Mouse (Mus musculus) heart, embryonic 14.5 days (tissue): ENCODE results near the gene Prss54. TPM values are rescaled to one million over a fixed set of nuclear protein-coding genes. Genes with fewer than 3 reads are reported as not detected.

Experiments used
- ATAC-seq: fragments of 200-750 bp; cut with Nextera tagmentation; 2 replicates; pipeline ENCODE4 v1.8.0; 2017; ENCODE audit warnings: low read depth, moderate TSS enrichment; ENCODE audit not compliant: insufficient number of reproducible peaks, insufficient read depth, low FRiP score
- H3K27ac ChIP-seq, 2 experiments: fragments of 200-500 bp in 1 of 2; fragments of 300-500 bp in 1 of 2; sonication (generic) in 1 of 2; replicated peaks in 1 of 2; 2 replicates each; pipeline ENCODE4 v1.5.1; 2012 to 2014; ENCODE audit warnings: low read depth in 2 of 2, low read length in 2 of 2, control low read depth in 1 of 2, mild to moderate bottlenecking in 1 of 2, mixed read lengths in 1 of 2; ENCODE audit not compliant: control insufficient read depth in 1 of 2, insufficient read depth in 1 of 2
- H3K27me3 ChIP-seq: fragments of 300-500 bp; sonication (generic); 2 replicates; pipeline ENCODE4 v1.6.1; 2014; ENCODE audit warnings: mild to moderate bottlenecking, low read length, control low read depth; ENCODE audit not compliant: control insufficient read depth, insufficient read depth
- H3K36me3 ChIP-seq: fragments of 300-500 bp; sonication (generic); 2 replicates; pipeline ENCODE4 v1.6.1; 2014; ENCODE audit warnings: mild to moderate bottlenecking, control low read depth, low read length, mixed read lengths; ENCODE audit not compliant: control insufficient read depth, insufficient read depth
- H3K4me1 ChIP-seq, 2 experiments: fragments of 200-500 bp in 1 of 2; fragments of 300-500 bp in 1 of 2; sonication (generic) in 1 of 2; 2 replicates each; pipeline ENCODE4 v1.6.1; 2012 to 2014; ENCODE audit warnings: low read length in 2 of 2, control low read depth in 1 of 2, mixed read lengths in 1 of 2; ENCODE audit not compliant: control insufficient read depth in 2 of 2, insufficient read depth in 2 of 2
- H3K4me2 ChIP-seq: fragments of 300-500 bp; sonication (generic); 2 replicates; pipeline ENCODE4 v1.6.1; 2014; ENCODE audit warnings: mild to moderate bottlenecking, low read length
- H3K4me3 ChIP-seq, 2 experiments: fragments of 200-500 bp in 1 of 2; fragments of 300-500 bp in 1 of 2; sonication (generic) in 1 of 2; 2 replicates each; pipeline ENCODE4 v1.5.1; 2012 to 2014; ENCODE audit warnings: low read length in 2 of 2, mild to moderate bottlenecking in 2 of 2, control low read depth in 1 of 2, low read depth in 1 of 2, moderate library complexity in 1 of 2; ENCODE audit not compliant: control insufficient read depth in 1 of 2, insufficient read depth in 1 of 2
- H3K9ac ChIP-seq: fragments of 300-500 bp; sonication (generic); 2 replicates; pipeline ENCODE4 v1.6.1; 2014; ENCODE audit warnings: mild to moderate bottlenecking, low read length
- H3K9me3 ChIP-seq: fragments of 300-500 bp; sonication (generic); 2 replicates; pipeline ENCODE4 v1.6.1; 2016; ENCODE audit warnings: low read length, control low read depth; ENCODE audit not compliant: control insufficient read depth
- WGBS: fragments of 180-500 bp; shearing (Covaris S2); extraction: QIAGEN DNeasy Blood & Tissue Kit; methylation state at CpG from one replicate; pipeline ENCODE4 v1.1.7; 2014; 5-methylcytosine and 5-hydroxymethylcytosine counted together
- polyA plus RNA-seq: library from polyadenylated mRNA; unstranded; fragments of >200 nt; fragmentation: Nextera tagmentation; extraction: Ambion mirVana; gene quantifications from 2 replicates; pipeline ENCODE4 v1.2.1, GENCODE M21; 2014

The Prss54 gene
- polyA plus RNA-seq, 1 experiment from 2014 or later = not detected

GRCm38 (mm10) chr8:95551577-95551976, 24.6 kb downstream of the Prss54 start:
- H3K27ac ChIP-seq = no peak overlapping the region
- peaks cover 0 to 2% of the 10 kb centered on the region in 2 experiments; a peak in 2 of 4 replicates for H3K4me1 ChIP-seq
- H3K36me3 ChIP-seq = no peaks in the 10 kb centered on the region
- H3K4me2 ChIP-seq = no peak overlapping the region
- no peaks in the 10 kb centered on the region for H3K9me3 ChIP-seq
- no peak overlapping the region for H3K9ac ChIP-seq
- ATAC-seq = no peak
- 73% methylated on average over 4 of the region's 4 CpGs for WGBS
- H3K4me3 ChIP-seq = no peak overlapping the region
- no peaks in the 10 kb centered on the region for H3K27me3 ChIP-seq

DNA sequence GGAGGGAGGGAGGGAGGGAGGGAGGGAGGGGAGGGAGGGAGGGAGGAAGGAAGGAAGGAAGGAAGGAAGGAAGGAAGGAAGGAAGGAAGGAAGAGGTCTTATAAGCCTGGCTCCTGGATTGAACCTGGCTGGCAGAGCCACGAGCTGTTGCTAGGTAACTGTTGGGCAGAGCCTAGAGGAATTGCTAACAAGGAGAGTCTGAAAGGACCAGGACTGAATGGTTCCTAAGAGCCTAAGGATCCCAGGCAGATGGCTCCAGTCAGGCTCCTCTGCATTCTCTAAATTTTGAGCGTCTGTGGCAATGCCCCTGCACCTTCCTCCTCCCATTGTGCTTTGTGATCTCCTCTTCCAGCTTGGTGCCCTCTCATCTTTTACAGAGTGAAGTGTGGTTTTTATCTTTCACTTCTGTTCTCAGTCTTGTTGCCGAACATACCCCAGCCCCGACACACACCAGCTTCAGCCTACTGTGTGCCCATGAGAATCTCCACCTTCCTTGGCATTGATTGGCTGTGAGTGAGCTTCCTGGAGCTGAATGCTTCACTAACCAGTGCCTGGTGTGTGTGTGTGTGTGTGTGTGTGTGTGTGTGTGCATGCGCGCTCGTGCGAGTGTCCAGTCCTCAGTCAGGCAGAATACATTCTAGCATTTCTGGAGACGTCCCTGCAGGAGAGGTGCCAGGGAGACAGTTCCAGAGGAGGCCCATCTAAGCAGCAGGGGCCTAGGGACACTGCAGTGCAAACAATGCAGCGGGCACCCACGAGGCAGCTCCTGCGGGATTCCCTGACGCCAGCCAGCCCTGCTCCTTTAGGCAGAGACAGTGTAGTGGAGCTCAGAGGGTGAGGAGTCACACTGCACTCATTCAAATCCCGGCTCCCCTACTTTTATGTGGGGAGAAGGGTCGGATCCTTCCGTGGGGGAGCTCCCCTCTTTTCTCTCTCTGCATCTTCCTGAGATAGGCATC, 26.0 kb downstream of the Prss54 start:
- H3K27me3 ChIP-seq = no peaks in the 10 kb centered on the region

GRCm38 (mm10) chr8:95547931-95548330, 28.2 kb downstream of the Prss54 start:
- Histone ChIP-seq H3K27ac (no peak overlapping the region), H3K27me3 (no peaks in the 10 kb centered on the region)
- 51% methylated on average over 8 of the region's 8 CpGs for WGBS

More for the DNA sequence above, 26.0 kb downstream of the Prss54 start:
- ATAC-seq = no peak
- Histone ChIP-seq H3K9me3 (no peaks in the 10 kb centered on the region), H3K27ac (no peak overlapping the region), H3K4me3 (no peak overlapping the region), H3K4me1 (peaks cover 0 to 2% of the 10 kb centered on the region in 2 experiments; a peak in 2 of 4 replicates), H3K4me2 (no peak overlapping the region), H3K9ac (no peak overlapping the region), H3K36me3 (no peaks in the 10 kb centered on the region)
- WGBS = 65% methylated on average over 16 of the region's 16 CpGs

DNA sequence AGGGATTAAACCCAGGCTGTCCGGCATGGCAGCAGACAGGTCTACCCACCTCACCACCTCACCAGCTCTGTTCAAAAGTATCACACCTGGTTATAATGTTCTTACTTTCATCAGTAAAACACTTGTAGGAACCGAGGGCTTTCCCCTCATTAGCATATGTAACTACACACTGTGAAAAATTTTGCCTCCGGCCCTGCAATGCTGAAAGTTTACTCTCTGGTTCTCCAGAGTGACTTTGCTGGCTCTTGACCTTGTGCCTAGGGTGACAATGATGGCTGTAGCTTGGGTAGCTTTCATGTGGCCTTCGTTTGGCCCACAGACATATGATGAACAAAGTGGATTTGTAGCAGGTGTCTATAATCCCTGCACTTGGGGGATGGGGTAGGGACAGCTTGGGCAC, 29.2 kb downstream of the Prss54 start:
- WGBS = 83% methylated on average over 4 of the region's 4 CpGs
- H3K27me3 ChIP-seq = no peaks in the 10 kb centered on the region
- H3K4me1 ChIP-seq = peaks cover 0 to 2% of the 10 kb centered on the region in 2 experiments; a peak in 2 of 4 replicates
- no peak overlapping the region for H3K4me3 ChIP-seq
- no peak overlapping the region for H3K27ac ChIP-seq
- ATAC-seq = no peak
- no peaks in the 10 kb centered on the region for H3K36me3 ChIP-seq
- 0 out of 2 replicates have a peak, but pooled peaks cover 3% of the 10 kb centered on the region for H3K9me3 ChIP-seq
- H3K9ac ChIP-seq = no peak overlapping the region
- no peak overlapping the region for H3K4me2 ChIP-seq

More at GRCm38 (mm10) chr8:95547931-95548330, 28.2 kb downstream of the Prss54 start:
- H3K36me3 ChIP-seq = no peaks in the 10 kb centered on the region
- H3K4me2 ChIP-seq = no peak overlapping the region
- peaks cover 0 to 2% of the 10 kb centered on the region in 2 experiments; a peak in 2 of 4 replicates for H3K4me1 ChIP-seq
- H3K9ac ChIP-seq = no peak overlapping the region
- H3K9me3 ChIP-seq = no peaks in the 10 kb centered on the region
- no peak for ATAC-seq
- H3K4me3 ChIP-seq = no peak overlapping the region

DNA sequence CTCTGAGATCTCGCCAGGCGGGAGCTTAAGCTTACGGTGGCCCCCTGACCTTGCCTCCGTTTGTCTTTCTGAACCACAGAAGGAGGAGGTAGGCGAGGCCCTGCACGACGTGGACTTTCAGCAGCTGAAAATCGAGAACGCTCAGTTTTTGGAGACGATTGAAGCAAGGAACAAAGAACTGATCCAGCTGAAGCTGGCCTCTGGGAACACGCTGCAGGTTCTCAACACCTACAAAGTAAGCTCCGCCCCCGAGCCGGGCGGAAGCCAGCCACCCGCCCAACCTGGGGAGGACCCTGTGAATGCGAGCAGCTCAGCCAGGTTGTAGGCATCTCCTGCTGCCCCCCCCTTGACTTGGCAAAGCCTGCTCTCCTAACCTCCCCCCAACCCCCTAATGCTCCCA, 30.3 kb downstream of the Prss54 start:
- no peak overlapping the region for H3K9ac ChIP-seq
- no peaks in the 10 kb centered on the region for H3K27me3 ChIP-seq
- ATAC-seq = no peak
- H3K4me1 ChIP-seq = peaks cover 0 to 2% of the 10 kb centered on the region in 2 experiments; a peak in 2 of 4 replicates
- H3K36me3 ChIP-seq = no peaks in the 10 kb centered on the region
- H3K27ac ChIP-seq = no peak overlapping the region
- 0 out of 2 replicates have a peak, but pooled peaks cover 3% of the 10 kb centered on the region for H3K9me3 ChIP-seq
- H3K4me3 ChIP-seq = no peak overlapping the region
- WGBS = 74% methylated on average over 17 of the region's 17 CpGs
- H3K4me2 ChIP-seq = no peak overlapping the region

- H3K9me3 ChIP-seq = 0 out of 2 replicates have a peak, but pooled peaks cover 3% of the 10 kb centered on the region
- no peaks in the 10 kb centered on the region; a peak in 2 of 4 replicates for H3K4me1 ChIP-seq
- WGBS = 87% methylated on average over 3 of the region's 3 CpGs
- H3K36me3 ChIP-seq = no peaks in the 10 kb centered on the region
- H3K27ac ChIP-seq = no peak overlapping the region
- H3K9ac ChIP-seq = no peak overlapping the region
- ATAC-seq = no peak
- H3K27me3 ChIP-seq = no peaks in the 10 kb centered on the region
- no peak overlapping the region for H3K4me3 ChIP-seq
- H3K4me2 ChIP-seq = no peak overlapping the region
Observed at GRCm38 (mm10) chr8:95543065-95543464, 33.1 kb downstream of the Prss54 start.

- no peaks in the 10 kb centered on the region for H3K27me3 ChIP-seq
- H3K4me1 ChIP-seq = no peaks in the 10 kb centered on the region
- no peak overlapping the region for H3K4me3 ChIP-seq
- ATAC-seq = no peak
- no peaks in the 10 kb centered on the region for H3K36me3 ChIP-seq
- 90% methylated on average over 6 of the region's 6 CpGs for WGBS
- H3K9ac ChIP-seq = no peak overlapping the region
- H3K4me2 ChIP-seq = no peak overlapping the region
- H3K9me3 ChIP-seq = 0 out of 2 replicates have a peak, but pooled peaks cover 3% of the 10 kb centered on the region
- H3K27ac ChIP-seq = no peak overlapping the region
Observed at GRCm38 (mm10) chr8:95542191-95542590, 33.9 kb downstream of the Prss54 start.
